Mouse (Mus musculus): ENCODE results near the gene Wdr92. TPM values are rescaled to one million over a fixed set of nuclear protein-coding genes. Genes with fewer than 3 reads are reported as not detected.

Gene Wdr92
- 21.1 and 21.2 TPM in 2 replicates for polyA plus RNA-seq (2012; ENCODE audit: insufficient read depth, insufficient read length, missing spikeins)

DNA sequence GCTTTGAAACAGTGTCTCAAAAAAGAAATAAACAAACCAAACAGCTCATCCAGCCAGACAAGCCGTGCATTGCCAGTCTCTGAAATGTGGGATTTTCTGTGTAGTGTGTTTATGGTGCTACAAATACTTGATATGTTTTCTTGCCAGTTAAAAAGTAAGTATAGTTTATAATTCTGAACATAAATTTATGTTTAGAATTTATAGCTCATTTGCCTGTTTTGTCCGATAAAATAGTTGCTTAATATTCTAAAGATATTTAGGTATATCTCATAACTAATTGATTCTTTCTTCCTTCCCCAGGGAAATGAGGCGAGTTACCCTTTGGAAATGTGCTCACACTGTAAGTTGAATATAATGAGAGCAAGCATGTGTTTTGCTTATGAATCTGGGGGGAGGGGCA, at the start of gene Wdr92:
TSS of gene Wdr92 (plus strand) at position 301 of the 400 bp plus-strand sequence.
- H3K27ac ChIP-seq (replicated peaks; ENCODE audit: low read depth, low read length), result no peak within 1 kb of the TSS; the same call in 1 of the 2 replicates
- no peak within 1 kb of the TSS for H3K4me3 ChIP-seq (ENCODE audit: insufficient read depth, low read depth, low read length)
- H3K4me1 ChIP-seq (ENCODE audit: control insufficient read depth, insufficient read depth, insufficient read length, low read length), result peaks cover 5% of the 10 kb centered on the region

DNA sequence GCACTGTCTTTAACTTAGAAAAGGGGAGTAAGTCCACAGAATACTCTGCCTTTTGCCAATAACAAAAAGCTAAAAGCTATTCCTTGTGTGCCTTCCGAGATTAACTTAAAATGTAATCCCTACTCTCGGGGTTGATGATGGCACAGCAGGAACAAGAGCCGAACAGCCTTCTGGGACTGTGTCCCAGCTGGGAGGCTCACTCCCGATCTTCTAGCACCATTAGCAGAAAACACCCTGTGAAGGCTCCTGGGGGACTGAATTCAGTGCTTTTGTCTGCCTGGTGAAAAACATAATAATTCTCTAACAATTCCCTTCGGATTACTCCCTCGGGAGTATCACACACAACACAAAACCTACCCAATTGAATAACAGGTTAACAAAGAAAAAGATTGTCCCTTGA, 46.3 kb upstream of the Wdr92 start:
- Histone ChIP-seq H3K4me3 (ENCODE audit: insufficient read depth, low read depth, low read length) (no peak overlapping the region), H3K4me1 (ENCODE audit: control insufficient read depth, insufficient read depth, insufficient read length, low read length) (no peaks in the 10 kb centered on the region), H3K27ac (replicated peaks; ENCODE audit: low read depth, low read length) (no peak overlapping the region)

DNA sequence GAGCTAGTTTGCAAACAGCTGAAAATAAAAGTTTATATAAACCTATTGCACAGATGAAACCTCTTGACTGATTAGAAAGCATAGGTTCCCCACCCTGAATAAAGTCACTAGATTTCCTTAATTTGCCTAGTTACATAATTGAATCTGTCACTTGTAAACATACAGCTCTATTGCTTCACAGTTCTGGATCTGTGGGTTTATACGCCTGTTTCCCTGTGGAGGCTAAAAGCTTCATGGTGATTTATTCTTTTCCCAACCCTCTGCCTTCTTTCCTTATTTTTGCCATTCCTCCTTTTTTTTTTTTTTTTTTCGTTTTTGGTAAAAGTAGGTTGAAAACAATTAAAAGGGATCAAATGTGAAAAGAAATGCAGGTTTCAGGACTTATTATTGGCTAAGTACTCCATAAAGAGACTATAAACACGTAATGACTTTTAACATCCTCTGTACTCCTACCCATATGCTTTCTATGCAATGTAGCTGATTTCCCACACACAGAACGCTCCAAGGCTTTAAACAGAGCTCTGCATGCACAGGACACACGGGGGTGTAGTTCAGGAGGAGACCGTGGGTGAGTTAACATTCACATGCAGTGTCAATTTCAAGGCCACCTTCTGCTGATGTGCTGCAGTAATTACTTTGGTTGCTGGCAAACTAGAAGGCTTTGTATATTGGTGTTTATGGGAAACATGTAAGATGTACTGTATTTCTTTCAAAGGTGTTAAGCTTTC, 43.4 kb upstream of the Wdr92 start:
- Histone ChIP-seq H3K4me3 (ENCODE audit: insufficient read depth, low read depth, low read length) (no peak overlapping the region), H3K4me1 (ENCODE audit: control insufficient read depth, insufficient read depth, insufficient read length, low read length) (no peaks in the 10 kb centered on the region), H3K27ac (replicated peaks; ENCODE audit: low read depth, low read length) (no peak overlapping the region)

DNA sequence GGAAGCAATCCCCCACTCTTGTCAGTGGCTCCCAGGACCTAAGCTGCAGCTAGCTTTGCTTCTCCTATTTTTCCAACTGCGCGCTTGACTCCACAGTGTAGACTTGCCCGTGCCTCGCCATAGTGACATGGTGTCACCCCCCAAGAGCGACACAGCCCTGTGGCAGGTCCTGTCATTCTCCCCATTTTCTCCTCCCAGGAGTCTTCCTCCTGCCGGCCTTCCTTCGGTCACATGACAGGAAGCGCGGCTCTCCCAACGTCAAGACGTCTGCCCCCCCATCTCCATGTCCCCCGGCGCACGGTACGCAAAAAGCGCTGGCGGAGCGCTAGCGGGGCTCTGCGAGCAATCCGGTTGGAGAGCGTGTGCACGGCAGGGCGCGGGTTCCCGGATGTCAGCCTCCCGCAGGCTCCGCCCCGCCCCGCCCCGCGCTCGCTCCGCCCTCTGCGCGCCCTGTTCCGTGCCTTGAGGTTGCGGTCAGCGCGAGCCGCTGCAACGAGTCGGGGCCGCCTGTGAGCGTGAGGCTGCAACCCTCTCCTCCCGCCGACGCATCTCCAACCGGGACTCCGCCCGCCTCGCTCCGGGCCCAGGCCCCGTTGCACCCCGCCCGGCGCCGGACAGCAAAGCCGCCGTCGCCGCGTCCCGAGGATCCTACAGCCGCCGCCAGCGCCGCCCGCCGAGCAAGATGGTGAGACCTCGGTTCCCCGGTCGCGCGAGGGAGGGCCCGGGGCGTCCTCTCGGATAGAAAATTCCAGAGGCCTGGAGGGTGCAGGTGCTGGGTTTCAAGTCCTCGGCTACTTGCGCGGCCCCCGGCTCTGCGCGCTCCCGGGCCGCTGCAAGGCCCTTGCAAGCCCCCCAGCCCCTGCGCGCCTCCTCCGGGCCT, 22.8 kb upstream of the Wdr92 start, which contains the start of gene Ppp3r1:
TSS of gene Ppp3r1 (plus strand) at position 406 of the 880 bp plus-strand sequence.
- Histone ChIP-seq H3K4me3 (ENCODE audit: insufficient read depth, low read depth, low read length) (peak within 1 kb of the TSS; percentile 93), H3K4me1 (ENCODE audit: control insufficient read depth, insufficient read depth, insufficient read length, low read length) (peaks cover 16% of the 10 kb centered on the region)

DNA sequence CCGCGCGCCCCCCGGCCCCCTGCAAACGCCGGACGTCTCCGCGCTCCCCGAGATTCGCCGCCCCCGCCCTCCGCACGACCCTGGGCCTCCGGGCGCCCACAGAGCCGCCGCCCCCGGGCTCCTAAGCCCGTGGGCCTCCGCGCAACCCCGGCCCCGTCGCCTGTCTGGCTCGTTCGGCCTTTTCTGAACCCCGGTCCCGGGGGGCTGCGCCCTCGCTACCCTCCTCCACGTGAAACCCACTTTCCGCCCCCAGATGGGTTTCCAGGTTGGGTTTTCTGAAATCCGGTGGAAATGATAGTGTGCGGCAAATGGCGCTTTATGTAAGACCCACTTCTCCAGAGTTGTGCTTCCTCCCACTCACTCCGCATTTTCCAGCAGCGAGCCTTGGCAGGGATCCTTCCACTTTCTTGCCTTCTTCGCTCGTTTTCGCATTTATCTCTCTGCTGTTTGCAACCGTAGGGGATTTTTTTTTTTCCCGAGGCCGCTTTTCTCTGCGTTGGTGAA, 22.1 kb upstream of the Wdr92 start:
- Histone ChIP-seq H3K4me1 (ENCODE audit: control insufficient read depth, insufficient read depth, insufficient read length, low read length) (peaks cover 18% of the 10 kb centered on the region), H3K27ac (replicated peaks; ENCODE audit: low read depth, low read length) (peak overlapping the region; percentile 72), H3K4me3 (ENCODE audit: insufficient read depth, low read depth, low read length) (peak overlapping the region; percentile 93)

More for the DNA sequence above, 22.8 kb upstream of the Wdr92 start, which contains the start of gene Ppp3r1:
- peak within 1 kb of the TSS; percentile 85 for H3K27ac ChIP-seq (replicated peaks; ENCODE audit: low read depth, low read length)

DNA sequence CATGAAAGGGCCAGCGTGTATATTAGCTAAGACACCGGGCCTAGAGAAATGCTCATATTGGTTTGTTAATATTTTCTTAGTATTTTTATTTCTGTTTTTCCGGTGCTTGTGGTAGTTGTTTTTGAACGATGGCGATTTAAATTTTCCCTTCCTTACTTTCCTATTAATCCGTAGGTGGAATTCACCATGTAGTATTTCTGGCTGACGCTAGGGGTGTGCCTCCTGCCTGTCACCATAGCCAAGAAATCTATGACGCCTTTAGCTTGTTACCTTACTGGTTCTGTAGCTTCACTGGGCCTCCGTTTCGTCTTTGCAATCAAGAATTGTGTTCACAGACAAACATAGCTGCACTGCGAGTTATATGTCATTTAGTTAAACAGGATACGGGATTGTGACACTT, 21.7 kb upstream of the Wdr92 start:
- H3K27ac ChIP-seq (replicated peaks; ENCODE audit: low read depth, low read length), result 0 out of 2 replicates have a peak overlapping the region, but pooled peaks have one; percentile 72
- peaks cover 19% of the 10 kb centered on the region for H3K4me1 ChIP-seq (ENCODE audit: control insufficient read depth, insufficient read depth, insufficient read length, low read length)
- H3K4me3 ChIP-seq (ENCODE audit: insufficient read depth, low read depth, low read length), result peak overlapping the region; percentile 93

DNA sequence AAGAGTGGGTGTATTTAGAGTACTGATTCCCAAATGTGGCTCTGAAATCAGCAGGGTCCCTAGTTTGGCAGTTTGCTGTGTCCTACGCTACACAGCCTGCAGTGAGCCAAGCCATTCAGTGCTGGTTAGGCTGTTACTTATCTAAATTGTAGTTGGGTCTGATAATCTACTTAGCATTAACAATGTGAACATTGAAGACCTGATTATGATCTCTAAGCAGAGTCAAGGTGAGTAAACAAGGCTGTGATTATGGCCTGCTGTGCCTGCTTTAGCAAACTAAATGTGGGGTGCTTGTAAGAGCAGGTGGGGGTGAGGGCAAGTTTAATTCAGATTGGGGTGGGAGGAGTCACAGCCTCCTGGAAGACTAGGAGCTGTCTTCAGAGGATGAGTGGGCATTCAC, 18.0 kb upstream of the Wdr92 start:
- no peak overlapping the region for H3K4me3 ChIP-seq (ENCODE audit: insufficient read depth, low read depth, low read length)
- peaks cover 36% of the 10 kb centered on the region for H3K4me1 ChIP-seq (ENCODE audit: control insufficient read depth, insufficient read depth, insufficient read length, low read length)
- H3K27ac ChIP-seq (replicated peaks; ENCODE audit: low read depth, low read length), result no peak overlapping the region

DNA sequence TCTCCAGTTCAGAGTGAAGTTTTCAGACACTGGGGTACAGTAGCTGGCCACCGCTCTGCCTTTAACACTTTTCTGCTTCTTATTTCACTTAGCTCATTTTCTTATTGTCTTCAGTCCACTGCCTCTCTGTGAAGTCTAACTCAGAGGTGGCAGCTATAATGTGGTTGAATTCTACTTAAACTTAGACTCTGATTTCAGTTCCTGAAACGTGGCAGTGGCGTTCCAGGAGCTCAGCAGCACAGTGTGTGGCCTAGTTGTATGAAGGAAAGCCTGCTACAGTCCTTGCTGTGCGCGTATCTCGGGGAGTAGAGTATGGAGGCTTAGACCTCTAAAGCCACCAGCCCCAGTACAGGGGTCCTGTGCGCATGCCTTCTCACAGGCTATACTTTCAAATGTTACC, 15.3 kb upstream of the Wdr92 start:
- H3K4me3 ChIP-seq (ENCODE audit: insufficient read depth, low read depth, low read length), result no peak overlapping the region
- H3K4me1 ChIP-seq (ENCODE audit: control insufficient read depth, insufficient read depth, insufficient read length, low read length), result peaks cover 35% of the 10 kb centered on the region
- H3K27ac ChIP-seq (replicated peaks; ENCODE audit: low read depth, low read length), result no peak overlapping the region

DNA sequence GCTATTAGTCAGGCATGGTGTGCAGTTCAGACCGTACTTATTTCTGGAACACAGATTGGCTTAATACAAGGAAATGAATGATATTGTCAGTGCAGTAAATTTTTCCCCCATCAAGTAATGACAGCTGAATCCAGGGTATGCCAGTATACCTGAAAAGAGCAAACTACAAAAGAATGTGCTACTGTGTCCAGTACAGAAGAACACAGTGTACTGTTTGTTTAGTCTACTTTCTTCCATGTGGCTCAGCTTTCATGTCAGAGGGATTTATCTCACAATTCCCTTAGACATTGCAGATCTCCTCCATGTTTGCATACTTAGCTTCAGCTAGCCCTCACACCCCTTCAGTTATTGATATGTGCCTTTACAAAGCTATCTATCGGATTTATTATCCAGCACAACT, 12.6 kb upstream of the Wdr92 start:
- Histone ChIP-seq H3K27ac (replicated peaks; ENCODE audit: low read depth, low read length) (no peak overlapping the region), H3K4me1 (ENCODE audit: control insufficient read depth, insufficient read depth, insufficient read length, low read length) (peaks cover 32% of the 10 kb centered on the region), H3K4me3 (ENCODE audit: insufficient read depth, low read depth, low read length) (no peak overlapping the region)

DNA sequence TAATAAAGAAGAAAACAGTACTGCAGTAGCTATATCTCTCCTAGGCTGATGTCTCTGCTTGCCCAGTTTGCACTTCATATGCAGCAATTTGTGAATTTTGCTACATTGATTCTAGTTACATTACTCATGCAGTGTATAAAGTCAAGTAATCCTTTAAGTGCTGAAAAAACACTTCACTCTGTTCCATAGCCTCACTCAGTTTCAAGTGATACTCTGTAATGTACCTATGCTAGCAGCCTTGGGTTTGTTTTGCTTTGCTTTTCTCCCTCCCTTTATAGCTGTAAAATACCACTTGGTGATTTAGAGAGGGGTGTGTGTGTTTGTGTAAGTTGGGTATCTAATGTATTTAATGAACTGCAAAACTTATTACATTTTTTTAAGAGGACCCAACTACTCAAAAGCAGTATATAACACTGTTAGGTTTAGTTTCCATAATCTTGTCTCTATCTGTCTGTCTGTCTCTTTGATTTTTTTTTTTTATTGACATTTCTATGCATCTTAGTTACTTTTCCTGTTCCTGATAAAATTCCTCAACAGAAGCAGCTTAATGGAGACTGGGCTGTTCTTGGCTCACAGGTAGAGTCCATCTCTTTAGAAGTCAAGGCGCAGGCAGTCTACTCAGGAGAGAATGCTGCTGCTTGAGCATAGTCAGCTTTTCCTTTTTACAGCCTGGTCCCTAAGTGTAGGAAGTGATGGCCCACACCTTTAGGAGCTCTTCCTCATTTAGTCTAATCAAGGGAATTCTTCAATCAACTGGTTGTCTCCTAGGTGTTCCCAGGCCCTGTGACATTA, 10.8 kb upstream of the Wdr92 start:
- H3K27ac ChIP-seq (replicated peaks; ENCODE audit: low read depth, low read length), result peak overlapping the region; percentile 53; the same call in 1 of the 2 replicates
- peaks cover 23% of the 10 kb centered on the region for H3K4me1 ChIP-seq (ENCODE audit: control insufficient read depth, insufficient read depth, insufficient read length, low read length)
- no peak overlapping the region for H3K4me3 ChIP-seq (ENCODE audit: insufficient read depth, low read depth, low read length)

DNA sequence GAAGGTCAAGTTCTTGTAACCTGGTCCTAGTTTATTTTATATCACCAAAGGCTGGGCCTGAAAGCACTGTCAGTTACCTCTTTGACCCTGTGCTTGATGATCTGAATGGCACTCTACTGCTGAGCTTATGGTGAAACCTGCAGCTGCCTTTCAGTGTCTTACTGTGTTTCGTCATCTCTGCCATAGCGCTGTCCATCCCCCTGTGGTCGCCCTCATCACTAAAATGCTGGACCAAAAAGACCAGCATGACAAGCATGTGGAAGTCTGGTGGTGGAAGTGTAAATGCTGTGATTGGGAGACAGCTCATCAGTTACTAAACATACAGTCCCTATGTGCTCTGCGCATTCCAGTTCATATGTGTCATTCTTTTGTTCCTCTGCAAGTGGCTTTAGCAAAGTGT, 9.6 kb upstream of the Wdr92 start:
- peak overlapping the region; percentile 22; the same call in 1 of the 2 replicates for H3K27ac ChIP-seq (replicated peaks; ENCODE audit: low read depth, low read length)
- H3K4me1 ChIP-seq (ENCODE audit: control insufficient read depth, insufficient read depth, insufficient read length, low read length), result peaks cover 15% of the 10 kb centered on the region
- no peak overlapping the region for H3K4me3 ChIP-seq (ENCODE audit: insufficient read depth, low read depth, low read length)

DNA sequence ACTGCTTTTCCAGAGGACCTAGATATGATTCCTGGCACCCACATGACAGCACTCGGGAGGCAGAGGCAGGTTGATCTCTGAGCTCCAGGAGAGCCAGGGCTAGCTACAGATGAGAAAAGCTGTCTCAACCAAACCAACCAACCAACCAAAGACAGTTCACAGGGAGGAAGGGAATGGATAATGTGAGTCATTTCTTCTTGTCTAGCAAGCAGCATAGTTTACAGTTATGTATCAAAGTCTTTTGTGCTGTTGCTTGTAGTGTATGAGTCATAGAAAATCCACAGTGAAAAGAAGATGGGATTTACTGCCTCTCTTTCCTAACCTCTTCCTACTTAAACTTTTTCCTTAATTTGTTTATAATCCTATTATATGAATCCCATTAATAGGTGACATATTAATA, 5.3 kb upstream of the Wdr92 start:
- Histone ChIP-seq H3K27ac (replicated peaks; ENCODE audit: low read depth, low read length) (no peak overlapping the region), H3K4me3 (ENCODE audit: insufficient read depth, low read depth, low read length) (no peak overlapping the region), H3K4me1 (ENCODE audit: control insufficient read depth, insufficient read depth, insufficient read length, low read length) (peaks cover 9% of the 10 kb centered on the region)

DNA sequence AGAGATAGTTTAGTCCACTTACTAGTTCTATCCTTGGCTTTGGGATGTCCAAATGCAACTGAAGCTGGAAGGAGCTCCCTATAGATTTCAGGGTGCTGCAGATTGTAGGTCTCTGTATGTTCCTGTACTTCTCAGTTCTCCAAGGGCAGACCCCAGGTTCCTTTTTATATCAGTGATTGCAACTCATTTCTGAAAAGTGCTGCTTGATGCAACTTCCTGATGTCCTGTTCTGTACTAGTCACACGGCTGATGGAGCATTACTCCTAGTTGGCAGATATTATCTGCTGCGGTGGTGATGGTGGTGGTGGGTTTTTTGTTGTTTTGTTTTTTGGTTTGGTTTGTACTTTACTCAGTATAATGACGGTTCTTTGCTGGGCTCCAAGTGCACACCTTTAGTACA, 1.2 kb upstream of the Wdr92 start:
- Histone ChIP-seq H3K4me3 (ENCODE audit: insufficient read depth, low read depth, low read length) (no peak overlapping the region), H3K27ac (replicated peaks; ENCODE audit: low read depth, low read length) (no peak overlapping the region), H3K4me1 (ENCODE audit: control insufficient read depth, insufficient read depth, insufficient read length, low read length) (peaks cover 2% of the 10 kb centered on the region)

DNA sequence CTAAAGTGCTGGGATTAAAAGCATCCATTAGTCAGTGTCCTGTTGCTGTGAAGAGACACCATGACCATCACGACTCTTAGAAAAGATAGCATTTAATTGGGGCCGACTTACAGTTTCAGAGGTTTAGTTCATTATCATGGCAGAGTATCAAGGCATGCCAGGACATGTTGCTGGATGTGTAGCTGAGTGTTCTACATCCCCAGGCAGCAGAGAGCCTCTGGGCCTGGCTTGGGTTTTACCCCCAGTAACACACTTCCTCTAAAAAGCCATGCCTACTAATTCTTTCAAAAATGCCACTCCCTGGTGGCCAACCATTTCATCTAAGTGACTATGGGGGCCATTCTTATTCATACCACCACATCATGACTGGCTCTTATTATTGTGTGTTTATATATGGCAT, 1.3 kb downstream of the Wdr92 start:
- Histone ChIP-seq H3K4me3 (ENCODE audit: insufficient read depth, low read depth, low read length) (no peak overlapping the region), H3K27ac (replicated peaks; ENCODE audit: low read depth, low read length) (no peak overlapping the region), H3K4me1 (ENCODE audit: control insufficient read depth, insufficient read depth, insufficient read length, low read length) (peaks cover 5% of the 10 kb centered on the region)
